11 mouse cellular contexts compared by ENCODE assay signal in the genomic region with DNA sequence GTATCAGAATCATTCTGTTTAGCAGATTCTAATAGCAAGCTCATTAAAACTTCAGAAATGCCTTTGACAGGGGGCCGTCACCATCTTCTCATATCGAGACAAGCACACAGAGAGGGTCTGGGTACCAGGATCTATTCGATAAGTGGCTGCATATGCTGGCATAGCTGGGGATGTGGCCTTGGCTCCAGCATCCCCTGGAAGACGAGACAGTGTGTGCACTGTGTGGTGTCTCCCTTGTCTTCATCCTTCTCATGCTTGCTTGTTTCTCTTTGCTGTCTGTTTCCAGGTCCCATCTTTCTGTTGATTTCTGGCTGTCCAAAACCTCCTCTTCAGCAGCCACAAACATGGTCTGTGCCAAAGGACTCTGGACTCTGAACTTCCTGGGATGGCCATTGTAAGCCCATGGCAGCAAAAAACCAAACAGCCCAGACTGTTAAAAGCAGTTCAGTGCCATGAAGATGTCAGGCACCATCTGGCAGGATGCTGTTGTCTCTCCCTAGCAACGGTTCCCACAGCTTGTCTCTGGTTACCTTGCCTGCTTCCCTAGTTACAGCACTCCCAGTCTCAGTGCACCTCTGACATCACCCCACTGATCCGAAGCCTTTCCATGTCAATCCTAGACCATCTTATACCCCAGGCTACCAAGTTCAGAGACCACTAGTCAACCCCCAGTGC. TPM values are rescaled to one million over a fixed set of nuclear protein-coding genes. Genes with fewer than 3 reads are reported as not detected.
DNase-seq lines count a peak whose midpoint lies in the region; ATAC-seq and TF ChIP-seq lines count a peak whose summit lies in the region.
"Had no signal": no experiment of that assay in that cellular context is flagged by ENCODE, and none has a peak within 500 bp of the region (broad histone marks: within the 10 kb centered on the region; RNA-seq: fewer than 3 reads in every experiment).

No protein-coding gene starts in this region.

- ATAC-seq in hindbrain, postnatal 0 days: peak; percentile 93
- ATAC-seq in midbrain, embryonic 16.5 days: peak; percentile 39; the same call in 1 of the 2 replicates
- ATAC-seq: liver, postnatal 0 days had no signal

- H3K36me3 ChIP-seq in hindbrain, postnatal 0 days (ENCODE audit: insufficient read depth, low read length): no peaks in the 10 kb centered on the region
- no peaks in the 10 kb centered on the region for H3K36me3 ChIP-seq in midbrain, embryonic 16.5 days (ENCODE audit: control insufficient read depth, insufficient read depth, low read length)
- H3K36me3 ChIP-seq: embryonic facial prominence, embryonic 12.5 days had no signal

- no peaks in the 10 kb centered on the region for H3K27me3 ChIP-seq in hindbrain, postnatal 0 days (ENCODE audit: insufficient read depth, low read length)
- no peaks in the 10 kb centered on the region for H3K27me3 ChIP-seq in midbrain, embryonic 16.5 days (ENCODE audit: control insufficient read depth, insufficient read depth, low read depth, low read length)
- H3K27me3 ChIP-seq: embryonic facial prominence, embryonic 12.5 days had no signal

- TF ChIP-seq CTCF in hindbrain, postnatal 0 days (IDR thresholded peaks at IDR 0.05; ENCODE audit: low read depth): no peak

- DNase-seq in kidney, postnatal 10 days: peak; percentile 6
- no peak for DNase-seq in kidney, postnatal 25 days
- DNase-seq in cerebellum, adult 9-10 months: peak; percentile 58
- DNase-seq in hindbrain, postnatal 0 days (ENCODE audit: low spot score): peak; percentile 66
- no peak for DNase-seq in urinary bladder, postnatal 10 days (ENCODE audit: low spot score)
- DNase-seq in adrenal gland, adult 2 months: no peak
- no peak for DNase-seq in lung, postnatal 25 days (ENCODE audit: low spot score)
- DNase-seq: liver, postnatal 0 days had no signal

- no peak overlapping the region for H3K9ac ChIP-seq in hindbrain, postnatal 0 days (replicated peaks; ENCODE audit: low read length)
- no peak overlapping the region for H3K9ac ChIP-seq in midbrain, embryonic 16.5 days (ENCODE audit: low read depth, low read length)
- H3K9ac ChIP-seq: embryonic facial prominence, embryonic 12.5 days; liver, postnatal 0 days had no signal

- 37% methylated on average over 6 of the region's 6 CpGs for WGBS in hindbrain, postnatal 0 days
- WGBS in midbrain, embryonic 16.5 days: 67% methylated on average over 6 of the region's 6 CpGs

- H3K27ac ChIP-seq in hindbrain, postnatal 0 days: no peak overlapping the region
- H3K27ac ChIP-seq in midbrain, embryonic 16.5 days (ENCODE audit: low read length): no peak overlapping the region
- H3K27ac ChIP-seq: embryonic facial prominence, embryonic 12.5 days; kidney, postnatal 0 days had no signal

- H3K4me2 ChIP-seq in hindbrain, postnatal 0 days (ENCODE audit: low read depth, low read length): no peak overlapping the region
- no peak overlapping the region for H3K4me2 ChIP-seq in midbrain, embryonic 16.5 days (ENCODE audit: low read length)
- H3K4me2 ChIP-seq: embryonic facial prominence, embryonic 12.5 days had no signal

- H3K4me1 ChIP-seq in hindbrain, postnatal 0 days (ENCODE audit: insufficient read depth, low read length): no peaks in the 10 kb centered on the region
- no peaks in the 10 kb centered on the region for H3K4me1 ChIP-seq in midbrain, embryonic 16.5 days (ENCODE audit: control insufficient read depth, insufficient read depth, low read length)
- H3K4me1 ChIP-seq: embryonic facial prominence, embryonic 12.5 days had no signal

- no peak overlapping the region for H3K4me3 ChIP-seq in hindbrain, postnatal 0 days (ENCODE audit: low read length)
- H3K4me3 ChIP-seq in midbrain, embryonic 16.5 days (ENCODE audit: low read depth, low read length): no peak overlapping the region
- H3K4me3 ChIP-seq: embryonic facial prominence, embryonic 12.5 days had no signal

- H3K9me3 ChIP-seq in hindbrain, postnatal 0 days (ENCODE audit: low read length): no peaks in the 10 kb centered on the region
- no peaks in the 10 kb centered on the region for H3K9me3 ChIP-seq in midbrain, embryonic 16.5 days (replicated peaks; ENCODE audit: control insufficient read depth, low read length, poor library complexity, severe bottlenecking)
- H3K9me3 ChIP-seq: embryonic facial prominence, embryonic 12.5 days had no signal

RNA-seq across cellular contexts. Expression of gene Kctd12, which starts 56.5 kb away (rescaled TPM):
- 93.9 and 98.8 TPM in 2 replicates for total RNA-seq in hindbrain, postnatal 0 days (2014; rRNA removed)
- polyA plus RNA-seq in hindbrain, postnatal 0 days (2015; fragmentation: Nextera tagmentation; extraction: Ambion mirVana): 11.1 and 12.6 TPM in 2 replicates
- polyA plus RNA-seq in midbrain, embryonic 16.5 days (2015; fragmentation: Nextera tagmentation; extraction: Ambion mirVana): 15.7 and 17.0 TPM in 2 replicates
- 10 to 100 TPM; 29.3 to 33.3 TPM for total RNA-seq in adrenal gland, adult 2 months (2021)
- 35.9 and 38.5 TPM in 2 replicates for polyA plus RNA-seq in adrenal gland, adult 2 months (2012; rRNA removed)

Comparison
In these comparisons a context has a peak if more than half of its experiments do, and no peak if none do; other contexts are left out.
1. DNase-seq: peak in kidney, postnatal 10 days (single experiment), cerebellum, adult 9-10 months (single experiment) and hindbrain, postnatal 0 days (single experiment); none in kidney, postnatal 25 days (0 of 2), urinary bladder, postnatal 10 days (single experiment), adrenal gland, adult 2 months (single experiment) and lung, postnatal 25 days (single experiment).